Mouse (Mus musculus) 416B (cell line): ENCODE measurements around the gene Rras.

ENCODE experiments used
- DNase-seq: peaks from one replicate; pipeline ENCODE4 v3.0.0; 2011; ENCODE audit warnings: low read depth

The Rras gene

DNA sequence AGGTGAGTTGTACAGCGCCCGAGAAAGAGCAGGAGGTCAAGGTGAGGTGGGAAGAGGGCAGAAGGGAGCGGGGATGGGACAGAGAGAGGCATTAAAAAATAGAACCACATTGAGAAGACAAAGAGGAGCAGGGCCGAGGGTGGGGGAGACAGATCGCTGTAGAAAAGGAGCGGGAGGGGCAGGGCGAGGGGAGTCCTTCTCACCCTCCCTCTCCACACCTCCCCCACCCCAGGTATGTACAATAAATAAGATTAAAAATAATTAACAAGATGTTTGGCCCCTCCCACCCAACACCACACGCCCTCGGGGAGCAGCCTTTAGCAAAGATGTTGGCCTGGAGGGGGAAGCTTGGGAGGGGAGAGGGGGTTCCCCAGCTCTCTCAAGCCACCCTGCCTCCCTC is 10.0 kb downstream of the Rras start:
- no peak for DNase-seq

DNA sequence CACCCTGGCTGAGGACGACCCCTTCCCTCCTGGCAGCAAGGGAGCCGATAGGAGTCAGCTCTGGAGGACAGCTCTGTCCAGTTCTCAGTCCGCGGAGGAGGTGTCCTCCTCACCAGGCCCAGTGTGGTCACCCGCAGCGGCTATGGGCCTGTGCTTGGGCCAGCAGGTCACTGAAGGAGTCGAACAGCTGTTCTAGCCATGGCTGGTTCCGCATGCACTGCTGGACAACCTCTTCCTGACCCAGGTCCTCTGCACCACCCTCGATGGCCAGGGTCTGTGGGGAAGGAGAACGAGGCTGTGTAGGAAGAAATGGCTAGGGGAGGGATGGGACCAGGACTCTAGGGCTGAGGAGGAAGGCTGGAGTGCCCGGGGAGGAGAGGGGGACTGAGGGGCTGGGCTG is 10.6 kb downstream of the Rras start:
- DNase-seq = no peak

GRCm38 (mm10) chr7:45029995-45030394 is 12.2 kb downstream of the Rras start:
- DNase-seq = no peak

DNA sequence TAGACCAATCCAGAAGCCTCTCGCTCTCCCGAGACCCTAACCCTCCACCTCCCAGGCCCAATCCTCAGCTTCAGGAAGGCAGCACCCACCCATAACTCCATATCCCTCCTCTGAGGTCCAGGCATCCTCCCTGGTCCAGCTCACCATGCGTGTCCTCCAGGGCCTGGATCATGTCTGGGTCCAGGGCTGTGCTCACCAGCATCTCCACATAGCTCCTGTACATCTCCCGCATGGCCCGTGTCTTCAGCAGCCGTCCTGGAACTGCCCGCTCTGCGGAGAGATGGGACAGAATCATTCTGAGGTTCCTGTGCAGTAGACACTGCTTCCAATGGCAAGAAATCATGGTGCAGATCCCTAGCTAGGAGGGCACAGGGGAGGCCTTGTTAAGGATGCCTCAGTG is 13.1 kb downstream of the Rras start:
- no peak for DNase-seq

DNA sequence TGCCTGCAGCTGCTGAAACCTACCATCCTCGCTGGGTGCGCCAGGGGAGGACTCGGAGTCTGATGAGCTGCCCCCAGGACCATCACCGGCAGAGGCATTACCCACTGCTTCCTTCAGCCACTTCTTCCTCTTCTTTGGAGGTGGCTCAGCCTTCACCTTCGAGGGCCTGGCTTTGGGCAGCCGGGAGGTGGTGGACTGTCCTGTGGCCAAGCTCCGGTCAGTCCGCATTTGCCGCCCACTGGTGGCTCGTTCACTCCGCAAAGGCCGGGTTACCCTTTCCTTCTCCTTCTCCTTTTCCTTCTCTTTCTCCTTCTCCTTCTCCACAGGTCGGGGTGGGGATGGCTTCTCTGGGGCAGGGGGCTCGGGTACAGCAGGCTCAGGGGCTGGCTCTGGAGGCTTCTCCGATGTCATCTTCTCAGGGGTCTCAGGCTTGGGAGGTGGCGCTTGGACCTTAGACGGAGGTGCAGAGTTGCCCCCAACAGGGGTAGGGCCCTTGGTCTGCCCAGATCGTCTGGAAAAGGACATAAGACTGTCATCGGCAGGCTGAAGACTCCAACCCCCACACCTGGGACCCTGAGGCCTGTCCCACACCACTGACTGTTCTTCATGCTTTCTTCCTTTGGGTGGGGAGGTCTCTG is 16.1 kb downstream of the Rras start:
- no peak for DNase-seq

GRCm38 (mm10) chr7:45035631-45036030 is 17.9 kb downstream of the Rras start:
- DNase-seq = peak; percentile 42

- no peak for DNase-seq
Observed at GRCm38 (mm10) chr7:45036702-45037101, 18.9 kb downstream of the Rras start.

DNA sequence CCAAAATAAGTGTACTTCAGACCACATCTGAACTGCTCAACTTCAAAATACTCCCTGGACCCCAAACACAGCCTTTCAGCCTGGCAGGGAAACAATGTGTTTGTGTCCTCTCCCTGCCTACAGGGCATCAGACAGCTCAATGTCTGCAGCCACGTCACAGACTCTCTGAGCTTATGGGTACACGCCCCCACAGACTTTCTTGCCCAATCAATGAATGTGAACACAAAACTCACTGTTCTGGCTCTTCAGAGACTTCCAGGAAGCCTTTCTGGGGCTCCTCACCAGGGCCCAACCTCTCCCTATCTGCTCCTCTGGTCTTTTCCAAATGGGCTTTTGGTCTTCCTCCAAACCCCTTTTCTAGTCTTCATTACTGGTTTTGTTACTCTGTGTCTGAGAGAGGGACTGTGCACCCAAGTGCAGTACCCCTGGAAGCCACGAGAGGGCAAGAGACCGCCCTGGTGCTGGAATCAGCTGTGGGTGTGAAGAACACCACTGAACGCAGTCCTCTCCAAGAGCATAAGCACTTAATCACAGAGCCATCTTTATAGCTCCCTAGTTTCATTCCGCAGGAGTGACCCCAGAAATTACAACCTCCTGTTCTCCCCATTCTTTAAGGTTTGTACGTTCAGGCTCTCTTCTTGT is 20.1 kb downstream of the Rras start:
- DNase-seq = peak; percentile 68

- no peak for DNase-seq
Observed at GRCm38 (mm10) chr7:45038411-45038810, 20.6 kb downstream of the Rras start.

DNA sequence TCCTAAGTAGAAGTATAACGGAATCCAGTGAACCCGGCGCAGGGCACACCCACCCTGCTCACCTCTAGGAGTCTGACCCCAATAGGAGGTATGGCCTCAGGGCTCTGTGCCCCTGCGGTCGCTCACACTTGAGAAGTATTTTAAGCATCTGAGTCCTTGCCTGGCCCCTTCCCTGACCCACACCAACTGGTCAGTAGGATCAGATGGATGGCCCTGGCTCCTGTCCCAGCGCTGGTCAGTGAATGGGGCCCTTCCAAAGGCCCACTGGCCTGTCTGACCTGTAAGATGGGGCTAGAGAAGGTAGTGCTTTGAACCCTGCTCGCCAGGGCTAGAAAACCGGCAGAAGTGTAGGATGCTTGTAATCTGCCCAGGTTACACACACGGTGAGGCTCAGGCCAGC is 23.1 kb downstream of the Rras start:
- no peak for DNase-seq

DNA sequence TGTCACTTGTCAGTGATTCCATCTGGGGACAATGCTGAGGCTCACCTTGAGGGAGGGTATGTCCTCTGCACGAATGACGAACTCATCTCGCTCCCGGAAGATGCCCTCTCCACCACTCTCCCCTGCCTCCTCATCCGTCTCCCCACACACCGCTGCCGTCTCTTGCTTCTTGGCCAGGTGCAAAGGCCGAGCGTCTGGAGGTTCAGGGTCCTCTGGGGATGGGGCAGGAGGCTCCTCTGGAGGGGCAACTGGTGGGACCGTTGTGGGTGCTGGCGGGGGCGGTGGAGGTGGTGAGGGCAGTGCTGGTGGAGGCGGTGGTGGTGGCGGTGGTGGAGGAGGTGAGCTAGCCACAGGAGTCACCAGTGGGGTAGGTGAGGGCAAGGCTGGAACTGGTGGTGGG is 25.5 kb downstream of the Rras start:
- DNase-seq = no peak

GRCm38 (mm10) chr7:45045741-45046140 is 28.0 kb downstream of the Rras start:
- DNase-seq = no peak

DNA sequence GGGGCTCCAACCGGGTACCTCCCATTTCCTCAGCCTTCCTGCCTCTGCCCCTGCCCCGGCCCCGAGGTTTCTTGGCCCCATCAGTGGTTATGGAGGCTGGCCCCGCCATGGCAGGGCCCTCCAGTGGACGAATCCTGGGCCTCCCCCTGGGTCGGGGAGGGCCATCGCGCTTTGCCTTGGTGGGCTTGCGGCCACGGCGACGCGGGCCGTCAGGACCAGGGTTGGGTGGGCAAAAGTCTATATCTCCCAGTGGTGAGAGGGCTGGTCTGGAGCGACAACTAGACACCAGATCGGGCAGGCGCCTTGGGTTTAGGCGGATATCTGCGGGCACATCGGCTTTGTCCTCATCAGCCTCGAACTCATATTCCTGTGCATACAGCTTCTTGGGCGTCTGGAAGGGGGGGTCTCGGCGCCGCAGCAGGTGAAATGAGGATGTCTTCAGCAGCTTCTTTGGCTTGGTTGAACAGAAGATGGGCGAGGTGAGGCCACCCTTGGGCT is 29.1 kb downstream of the Rras start:
- DNase-seq = no peak

DNA sequence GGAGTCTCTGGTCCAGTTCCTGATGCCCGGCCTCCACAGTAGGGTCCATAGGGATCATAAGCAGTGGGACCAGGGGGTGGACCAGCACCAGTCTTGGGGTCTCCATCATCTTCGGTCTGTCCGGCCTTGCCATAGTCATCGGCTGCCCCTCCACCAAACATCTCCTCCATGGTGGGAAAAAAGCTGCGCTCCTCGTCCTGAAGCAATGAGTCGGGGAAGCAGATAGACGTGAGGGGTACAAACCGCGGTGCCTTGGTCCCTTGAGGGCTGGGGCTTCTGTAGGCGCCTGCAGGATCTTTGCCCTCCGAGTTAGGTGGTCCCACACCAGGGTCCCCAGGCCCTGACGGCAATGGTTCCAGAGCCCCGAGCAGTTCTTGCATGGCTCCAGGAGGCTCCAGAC is 29.7 kb downstream of the Rras start:
- DNase-seq = no peak

DNA sequence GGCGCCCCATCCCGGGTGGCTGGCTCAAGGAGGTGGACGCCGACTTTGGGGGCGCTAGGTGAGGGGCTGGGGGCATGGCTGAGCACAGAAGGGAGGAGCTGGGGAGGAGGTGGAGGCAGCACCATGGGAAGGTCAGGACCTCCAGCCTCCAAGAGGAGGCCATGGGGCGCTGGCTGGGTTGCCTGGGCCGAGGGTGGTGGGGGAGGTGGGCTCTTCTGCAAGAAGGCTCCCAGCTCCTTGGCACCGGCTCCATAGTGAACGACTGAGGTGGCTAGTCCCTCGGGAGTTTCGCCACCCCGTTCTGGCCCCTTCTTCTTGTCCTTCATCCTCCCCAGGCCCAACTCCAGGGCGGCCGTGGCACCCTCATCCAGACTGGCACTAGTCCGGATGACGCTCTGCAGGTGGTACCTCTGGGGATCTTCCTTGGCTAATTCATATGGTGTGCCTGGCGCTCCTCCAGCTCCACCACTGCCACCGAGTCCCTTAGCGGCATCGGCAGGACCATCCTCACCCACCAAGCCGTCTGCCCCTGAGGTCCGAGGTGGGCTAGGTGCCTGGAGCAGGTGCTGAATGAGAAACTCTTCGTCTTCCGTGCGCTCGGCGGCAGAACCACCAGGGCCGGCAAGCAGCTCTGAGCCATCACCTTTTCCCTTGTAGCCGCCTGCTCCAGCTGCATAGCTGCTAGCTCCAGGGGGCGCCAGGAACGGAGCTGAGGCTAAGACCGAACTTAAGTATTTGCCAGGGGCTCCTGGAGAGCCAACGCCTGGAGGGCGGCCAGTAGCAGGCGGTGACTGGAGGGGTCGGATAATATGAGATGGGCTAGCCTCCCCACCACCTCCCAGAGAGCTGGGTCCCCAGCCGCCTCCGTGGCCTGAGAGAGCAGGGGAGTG is 30.5 kb downstream of the Rras start:
- no peak for DNase-seq

DNA sequence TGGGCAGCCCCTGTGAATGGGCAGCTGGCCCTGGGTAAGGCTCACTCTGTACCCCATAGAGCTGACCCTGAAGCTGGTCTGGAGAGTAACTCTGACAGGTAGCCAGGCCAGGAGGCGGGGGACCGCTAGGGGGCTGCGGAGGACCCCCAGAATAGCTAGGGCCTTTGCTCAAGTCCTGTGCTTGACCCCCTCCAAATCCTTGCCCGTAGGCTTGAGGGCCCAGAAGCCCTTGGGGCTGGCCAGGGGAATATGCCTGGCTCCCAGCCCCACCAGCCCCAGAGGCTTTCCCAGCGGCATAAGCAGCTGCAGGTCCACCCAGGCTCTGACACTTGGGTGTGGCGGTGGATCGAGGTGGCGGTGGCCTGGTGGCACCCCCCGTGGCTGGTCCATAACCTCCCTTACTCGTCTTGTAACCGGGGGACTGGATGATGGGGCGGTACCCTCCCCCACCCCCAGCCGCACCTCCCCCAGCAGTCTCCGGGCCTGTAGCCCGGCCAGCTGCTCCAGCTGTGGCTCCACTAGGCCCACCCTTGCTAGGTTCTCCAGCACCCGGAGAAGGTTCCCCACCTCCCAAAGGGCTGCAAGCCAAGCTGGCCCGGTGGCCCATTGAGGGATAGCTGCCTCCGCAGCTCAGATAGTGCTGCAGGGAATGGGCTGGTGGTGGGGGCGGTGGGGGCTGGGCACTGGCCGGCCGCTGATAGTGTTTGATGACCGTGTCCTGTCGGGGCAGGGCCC is 31.3 kb downstream of the Rras start:
- DNase-seq = no peak

- peak; percentile 93 for DNase-seq
Observed at GRCm38 (mm10) chr7:45050945-45051600, 33.3 kb downstream of the Rras start.

DNA sequence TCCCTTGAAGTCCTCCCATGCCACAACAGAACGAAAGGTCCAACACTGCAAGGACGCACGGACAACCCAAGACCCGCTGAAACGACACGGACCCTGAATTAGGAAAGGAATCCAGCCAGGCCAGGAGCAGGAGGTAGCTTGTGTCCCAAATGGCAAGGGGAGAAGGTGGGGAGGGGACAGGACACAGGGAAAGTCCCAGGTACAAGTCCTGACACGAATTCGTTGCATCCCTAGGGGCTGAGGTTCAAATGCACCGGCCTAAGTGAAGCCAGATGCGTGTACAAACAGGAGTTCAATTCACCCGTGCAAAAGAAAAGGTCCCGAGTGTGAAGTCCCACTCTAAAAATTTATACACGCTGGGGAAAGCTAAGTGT is 33.8 kb downstream of the Rras start:
- no peak for DNase-seq

DNA sequence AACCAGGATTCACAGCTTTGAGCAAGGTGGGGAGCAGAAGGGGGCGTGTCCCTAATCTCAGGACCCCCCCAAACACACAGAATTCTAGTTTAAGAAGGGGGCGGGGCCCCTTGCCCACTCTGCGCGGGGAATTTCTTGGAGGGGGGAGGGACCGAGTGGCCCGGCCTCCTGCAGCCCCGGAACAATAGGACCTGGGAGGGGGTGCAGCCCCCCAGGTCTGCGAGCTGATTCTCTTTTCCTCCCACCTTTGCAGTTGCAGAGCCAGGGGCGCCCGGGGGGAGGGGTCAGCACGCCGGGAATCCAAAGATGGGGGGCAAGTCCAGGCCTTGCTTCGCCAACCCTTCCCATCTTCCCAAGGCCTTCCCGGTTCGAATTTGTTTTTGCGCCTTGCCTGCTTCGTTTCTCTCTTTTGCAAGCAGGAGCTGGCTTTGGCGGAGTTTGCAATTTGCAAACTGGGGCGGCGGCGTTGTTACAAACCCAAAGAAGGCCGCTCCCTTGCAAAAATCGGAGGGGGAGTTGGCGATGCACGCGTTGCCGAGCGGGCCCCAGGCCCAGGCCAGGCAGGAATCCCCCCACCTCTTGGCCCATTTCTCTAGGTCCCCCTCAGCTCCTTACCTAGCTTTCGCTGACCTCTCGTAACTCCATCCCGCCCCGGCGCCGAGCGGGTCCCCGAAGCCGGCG is 34.6 kb downstream of the Rras start:
- DNase-seq = no peak

- DNase-seq = peak; percentile 89
Observed at GRCm38 (mm10) chr7:45052862-45053116, 35.0 kb downstream of the Rras start, which contains the start of gene Prr12. Gene Prr12, minus strand, starts transcription at chr7:45052881.
